Mouse (Mus musculus) CD4-positive helper T cell, adult 2 months (primary cell): ENCODE results near the gene Cep57l1.
"Not testable (repeated sequence)": the region's sequence is repeated elsewhere in the genome, so short reads cannot be mapped to it uniquely, and the experiment has no call there.

ENCODE experiments used
- DNase-seq: peaks from one replicate; pipeline ENCODE4 v3.0.0-alpha.2; 2012; ENCODE audit warnings: low read depth, missing footprints, low spot score

The Cep57l1 gene

GRCm38 (mm10) chr10:41809771-41810563, at the start of gene Cep57l1, which contains the start of gene Sesn1:
TSS of gene Cep57l1 (minus strand) at chr10:41809871.
TSS of gene Sesn1 (plus strand) at chr10:41809935.
- peak; percentile 93 for DNase-seq

DNA sequence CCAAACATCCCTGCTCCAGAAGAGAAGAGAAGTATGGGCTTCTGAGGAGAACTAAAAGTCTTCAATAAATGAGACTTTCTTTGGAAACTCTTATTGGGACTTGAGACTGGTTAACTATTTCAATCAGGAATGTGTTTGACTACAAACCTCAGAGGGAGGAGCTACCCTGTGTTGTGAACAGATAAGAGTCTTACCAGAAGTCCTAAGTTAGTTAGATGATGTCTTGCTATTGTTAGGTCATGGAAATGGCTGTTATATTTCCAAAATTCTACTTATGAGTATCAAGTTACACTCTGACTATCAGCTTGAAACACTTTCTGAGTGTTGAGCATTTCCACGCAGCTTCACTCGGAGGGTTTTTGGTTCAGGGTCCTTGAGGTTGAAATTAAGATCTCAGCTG, 39.0 kb upstream of the Cep57l1 start:
- DNase-seq, result no peak

DNA sequence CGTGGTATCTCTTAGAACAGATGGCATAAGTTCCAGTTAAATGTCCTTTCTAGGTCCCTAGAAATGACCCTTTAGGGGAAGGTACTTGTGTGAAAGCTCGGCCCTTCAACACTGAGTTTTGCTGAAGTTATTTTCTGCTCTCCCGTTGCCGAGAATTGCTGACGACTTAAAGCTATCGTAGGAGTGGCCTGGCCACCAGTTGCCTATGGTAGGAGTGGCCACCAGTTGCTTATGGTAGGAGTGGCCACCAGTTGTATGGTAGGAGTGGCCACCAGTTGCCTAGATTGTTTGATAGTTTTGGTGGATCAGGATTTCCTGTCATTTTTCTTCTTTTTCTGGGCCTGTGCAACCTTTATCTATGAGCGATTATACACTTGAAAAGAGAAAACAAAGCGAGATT, 38.1 kb upstream of the Cep57l1 start:
- DNase-seq, result no peak

GRCm38 (mm10) chr10:41838911-41839310, 29.2 kb upstream of the Cep57l1 start:
- DNase-seq, result no peak

DNA sequence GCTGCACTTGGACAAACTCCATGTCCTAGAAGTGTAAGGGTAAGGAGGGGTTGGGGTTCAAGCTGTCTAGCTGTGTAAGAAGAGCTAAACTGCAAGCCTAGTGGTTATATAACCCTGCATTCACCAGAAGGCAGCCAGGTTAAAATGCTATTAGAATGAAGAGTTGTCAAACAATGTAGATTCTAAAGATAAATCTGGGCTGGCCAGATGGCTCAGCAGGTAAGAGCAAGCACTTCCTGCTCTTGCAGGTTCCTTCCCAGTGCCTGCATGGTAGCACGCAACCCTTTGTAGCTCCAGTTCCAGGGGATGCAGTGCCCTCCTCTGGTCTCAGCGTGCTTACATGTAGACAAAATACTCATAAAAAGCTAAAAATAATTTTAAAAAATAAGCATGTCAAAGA, 24.5 kb upstream of the Cep57l1 start:
- DNase-seq, result no peak

DNA sequence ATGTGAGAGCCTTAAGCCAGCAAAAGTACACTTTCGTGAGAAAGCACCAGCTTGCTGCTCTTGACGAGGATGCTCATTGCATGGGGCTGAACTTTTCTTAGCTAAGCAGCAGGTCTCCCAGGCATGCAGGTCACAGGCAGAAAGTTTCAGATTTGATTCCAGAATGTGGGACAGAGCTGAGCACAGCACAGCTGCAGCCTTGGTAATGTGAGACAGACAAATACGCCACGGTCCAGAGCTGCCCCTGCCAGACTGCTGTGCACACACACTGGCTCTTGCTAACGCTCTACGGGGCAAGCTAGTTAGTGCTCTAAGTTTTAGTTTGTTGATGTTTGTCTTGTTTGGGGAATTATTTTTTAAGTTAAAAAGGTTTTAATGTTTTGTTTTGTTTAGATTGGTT, 22.5 kb upstream of the Cep57l1 start:
- DNase-seq, result no peak

- peak; percentile 70 for DNase-seq
Observed at GRCm38 (mm10) chr10:41830851-41831522, 21.3 kb upstream of the Cep57l1 start.

GRCm38 (mm10) chr10:41830445-41830844, 20.8 kb upstream of the Cep57l1 start:
- no peak for DNase-seq

DNA sequence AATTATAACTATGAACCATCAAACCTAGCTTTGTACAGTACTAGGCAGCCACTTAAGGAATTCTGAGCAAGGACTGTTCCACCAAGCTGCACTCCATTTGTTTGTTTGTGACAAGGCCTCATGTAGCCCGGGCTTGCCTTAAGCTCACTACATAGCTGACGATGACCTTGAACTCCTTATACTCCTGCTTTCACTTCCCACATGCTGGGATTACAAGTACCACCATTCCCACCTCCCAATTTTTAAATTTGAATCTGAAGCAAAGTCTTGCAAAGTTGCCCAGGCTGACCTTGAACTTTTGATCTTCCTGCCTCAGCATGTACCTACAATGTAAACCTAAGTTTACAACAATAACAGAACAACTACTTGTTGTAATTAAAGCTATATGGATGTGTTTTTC, 20.3 kb upstream of the Cep57l1 start:
- DNase-seq, result no peak

DNA sequence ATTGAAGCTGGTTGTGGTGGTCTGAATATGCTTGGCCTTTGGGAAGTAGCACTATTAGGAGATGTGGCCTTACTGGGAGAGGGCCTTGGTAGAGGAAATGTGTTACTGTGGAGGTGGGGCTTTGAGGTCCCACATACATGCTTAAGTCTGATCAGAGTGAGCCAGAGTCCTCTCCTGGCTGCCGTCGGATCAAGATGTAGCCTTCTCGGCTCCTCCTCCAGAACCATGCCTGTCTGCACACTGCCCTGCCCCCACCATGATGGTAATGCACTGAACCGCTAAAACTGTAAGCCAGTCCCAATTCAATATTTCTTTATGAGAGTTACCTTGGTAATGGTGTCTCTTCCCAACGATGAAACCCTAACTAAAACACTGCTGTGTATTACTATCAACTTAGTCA, 19.5 kb upstream of the Cep57l1 start:
- DNase-seq, result no peak

- no peak for DNase-seq
Observed at GRCm38 (mm10) chr10:41827784-41828183, 18.1 kb upstream of the Cep57l1 start.

DNA sequence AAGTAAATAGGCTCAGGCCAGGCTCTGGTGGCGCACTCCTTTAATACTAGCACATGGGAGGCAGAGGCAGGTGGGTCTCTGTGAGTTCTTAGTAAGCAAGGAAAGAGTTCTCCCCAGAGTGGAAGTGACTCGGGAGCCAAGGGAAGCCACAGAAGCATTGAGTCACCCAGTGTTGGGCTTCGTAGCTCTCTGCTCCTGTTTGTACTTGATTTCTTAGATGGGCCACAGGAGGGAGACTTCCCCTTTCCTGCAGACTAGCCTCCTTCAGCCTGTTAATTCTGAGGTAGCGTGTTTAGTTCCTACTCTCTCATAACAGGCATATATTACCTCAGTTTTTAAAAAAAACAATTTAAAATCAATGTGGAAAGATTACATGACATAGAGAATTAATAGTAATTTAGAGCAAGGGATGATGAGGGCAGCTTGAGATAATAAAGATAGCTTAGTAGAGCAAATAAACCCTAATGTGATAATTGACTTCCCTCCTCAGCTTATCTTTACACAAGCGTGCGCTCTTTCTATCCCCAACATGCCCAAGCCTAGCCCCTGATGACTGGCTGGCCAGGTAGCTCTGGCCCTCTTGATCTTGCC, 16.9 kb upstream of the Cep57l1 start:
- DNase-seq, result no peak

GRCm38 (mm10) chr10:41825996-41826395, 16.3 kb upstream of the Cep57l1 start:
- no peak for DNase-seq

DNA sequence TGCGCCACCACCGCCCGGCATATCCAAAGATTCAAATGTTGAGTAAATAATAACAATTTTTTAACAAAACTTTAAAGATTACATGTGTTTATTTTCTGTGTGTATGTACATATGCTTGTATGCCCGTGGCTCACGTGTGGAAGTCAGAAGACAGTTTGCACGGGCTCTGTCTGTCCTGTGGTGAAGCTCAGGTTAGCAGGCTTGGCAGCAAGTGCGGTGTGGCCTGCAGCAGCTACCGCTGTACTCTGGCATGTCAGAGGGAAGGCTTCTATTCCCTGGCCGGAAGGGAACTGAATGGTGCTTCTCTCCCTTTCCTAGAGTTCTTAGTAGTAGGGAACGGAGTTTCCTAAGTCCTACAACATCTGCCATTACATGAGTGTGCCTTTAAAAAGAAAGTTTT, 15.4 kb upstream of the Cep57l1 start:
- DNase-seq, result no peak

DNA sequence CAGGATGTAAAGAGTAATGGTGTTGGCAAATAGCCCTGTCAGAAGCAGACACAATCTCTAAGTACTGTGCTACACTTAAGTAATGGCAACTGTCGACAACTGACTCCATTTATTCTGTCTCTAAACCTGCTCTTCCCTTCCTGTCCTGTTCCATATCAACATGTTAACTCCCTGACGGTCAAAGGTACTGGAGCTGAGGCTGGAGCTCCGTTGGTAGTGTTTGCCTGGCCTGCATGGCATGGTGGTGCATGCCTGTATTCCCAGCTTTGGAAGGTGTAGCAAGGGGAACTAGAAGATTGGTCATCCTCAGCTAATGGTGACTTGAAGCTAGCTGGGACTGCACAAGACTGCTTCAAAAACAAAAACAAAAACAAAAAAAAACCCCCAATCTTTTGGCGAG, 14.2 kb upstream of the Cep57l1 start:
- no peak for DNase-seq

- not testable (repeated sequence) for DNase-seq
Observed at GRCm38 (mm10) chr10:41823282-41823675, 13.6 kb upstream of the Cep57l1 start.

GRCm38 (mm10) chr10:41822573-41823281, 13.1 kb upstream of the Cep57l1 start:
- DNase-seq, result no peak

- no peak for DNase-seq
Observed at GRCm38 (mm10) chr10:41821171-41821570, 11.5 kb upstream of the Cep57l1 start.

- DNase-seq, result no peak
Observed at GRCm38 (mm10) chr10:41820401-41820800, 10.7 kb upstream of the Cep57l1 start.

DNA sequence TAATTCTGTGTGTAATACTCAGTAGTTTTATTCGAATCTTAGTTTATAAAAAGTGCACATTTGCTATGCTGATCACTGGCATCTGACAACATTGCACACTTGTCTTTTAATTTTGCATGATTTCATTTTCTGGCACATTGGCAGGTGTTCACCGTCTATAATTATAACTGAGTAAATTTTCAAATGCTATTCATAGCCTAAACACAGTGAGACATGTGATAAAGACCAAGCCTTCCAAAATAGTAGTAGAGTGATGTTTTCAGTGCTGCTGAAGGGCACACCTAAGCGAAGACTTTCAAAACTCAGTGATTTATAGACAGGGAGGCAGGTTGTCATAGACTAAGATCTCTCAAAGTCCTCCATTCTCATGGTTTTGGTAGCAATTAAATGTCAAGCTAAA, 9.6 kb upstream of the Cep57l1 start:
- no peak for DNase-seq

DNA sequence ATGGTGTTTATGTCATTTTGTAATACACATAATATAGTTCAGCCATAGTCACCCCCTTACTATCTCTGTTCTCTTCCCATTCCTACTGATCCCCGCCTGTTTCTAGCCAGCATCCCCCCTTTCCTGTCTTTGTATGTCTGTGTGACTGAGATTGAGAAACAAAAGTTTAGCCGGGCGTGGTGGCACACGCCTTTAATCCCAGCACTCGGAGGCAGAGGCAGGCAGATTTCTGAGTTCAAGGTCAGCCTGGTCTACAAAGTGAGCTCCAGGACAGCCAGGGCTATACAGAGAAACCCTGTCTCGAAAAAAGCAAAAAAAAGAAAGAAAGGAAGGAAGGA, 9.0 kb upstream of the Cep57l1 start:
- not testable (repeated sequence) for DNase-seq

DNA sequence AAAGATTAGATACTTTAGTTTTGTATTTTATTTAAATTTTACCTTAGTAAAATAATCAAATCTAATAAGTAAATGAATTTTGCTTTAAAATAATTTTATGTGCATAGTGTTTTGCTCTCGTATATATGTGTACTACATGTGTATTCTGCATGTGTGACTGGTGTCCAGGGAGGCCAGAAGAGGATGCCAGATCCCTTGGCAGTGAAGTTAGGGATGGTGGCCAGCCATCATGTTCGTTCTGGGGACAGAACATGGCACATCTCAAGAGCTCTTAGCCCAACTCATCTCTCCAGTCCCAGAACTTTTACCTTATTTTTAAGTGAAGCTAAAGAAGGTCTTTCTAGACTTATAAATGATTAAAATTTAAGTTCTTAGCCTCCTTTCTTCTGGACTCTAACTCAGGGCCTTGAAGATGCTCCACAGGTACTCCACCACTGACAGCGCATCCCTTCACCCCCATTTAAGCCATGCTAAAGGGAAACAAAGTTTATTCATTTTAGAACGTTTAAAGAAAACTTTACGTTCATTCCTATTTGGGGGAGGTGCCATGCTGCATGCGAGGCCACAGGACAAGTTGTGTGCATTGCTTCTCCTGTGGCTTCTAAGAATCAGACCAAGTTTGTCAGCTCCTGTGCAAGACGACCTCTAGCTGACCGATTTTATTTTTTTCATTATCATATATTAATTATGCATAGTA, 8.5 kb upstream of the Cep57l1 start:
- no peak for DNase-seq
